Mouse (Mus musculus): ENCODE measurements around the gene Alg6. TPM values are rescaled to one million over a fixed set of nuclear protein-coding genes. Genes with fewer than 3 reads are reported as not detected.

Gene Alg6
- polyA plus RNA-seq (2014; fragmentation: Nextera tagmentation; extraction: Ambion mirVana) = 17.6 TPM in 2 replicates

GRCm38 (mm10) chr4:99714904-99715782 lies at the start of gene Alg6:
TSS of gene Alg6 (plus strand) at chr4:99715664.
- Histone ChIP-seq H3K9ac (ENCODE audit: low read length) (peak within 1 kb of the TSS; percentile 89), H3K4me1 (replicated peaks; ENCODE audit: control insufficient read depth, insufficient read depth, low read length) (no peaks in the 10 kb centered on the region), H3K4me3 (ENCODE audit: low read depth, low read length) (peak within 1 kb of the TSS; percentile 55), H3K27ac (ENCODE audit: low read depth, low read length) (no peak within 1 kb of the TSS), H3K36me3 (ENCODE audit: control insufficient read depth, insufficient read depth, low read length) (no peaks in the 10 kb centered on the region; the same call in 1 of the 2 replicates), H3K9me3 (ENCODE audit: control insufficient read depth, low read length) (no peaks in the 10 kb centered on the region), H3K27me3 (ENCODE audit: control insufficient read depth, insufficient read depth, low read length) (no peaks in the 10 kb centered on the region), H3K4me2 (ENCODE audit: low read depth, low read length, severe bottlenecking) (peak within 1 kb of the TSS; percentile 80)
- ATAC-seq (replicated peaks; ENCODE audit: low FRiP score) = peak; percentile 93
- WGBS = 4% methylated on average over 42 of the region's 46 CpGs
- peak; percentile 99 for DNase-seq (ENCODE audit: low spot score)

- Histone ChIP-seq H3K4me2 (ENCODE audit: low read depth, low read length, severe bottlenecking) (no peak overlapping the region), H3K4me3 (ENCODE audit: low read depth, low read length) (no peak overlapping the region), H3K36me3 (ENCODE audit: control insufficient read depth, insufficient read depth, low read length) (no peaks in the 10 kb centered on the region), H3K27ac (ENCODE audit: low read depth, low read length) (no peak overlapping the region), H3K9ac (ENCODE audit: low read length) (no peak overlapping the region), H3K9me3 (ENCODE audit: control insufficient read depth, low read length) (no peaks in the 10 kb centered on the region), H3K4me1 (replicated peaks; ENCODE audit: control insufficient read depth, insufficient read depth, low read length) (no peaks in the 10 kb centered on the region), H3K27me3 (ENCODE audit: control insufficient read depth, insufficient read depth, low read length) (no peaks in the 10 kb centered on the region)
- no peak for DNase-seq (ENCODE audit: low spot score)
- 86% methylated on average over 7 of the region's 7 CpGs for WGBS
- no peak for ATAC-seq (replicated peaks; ENCODE audit: low FRiP score)
Measured at GRCm38 (mm10) chr4:99670203-99670851, 45.1 kb upstream of the Alg6 start.

GRCm38 (mm10) chr4:99675191-99675590 lies 40.3 kb upstream of the Alg6 start:
- H3K27ac ChIP-seq (ENCODE audit: low read depth, low read length) = no peak overlapping the region
- H3K9me3 ChIP-seq (ENCODE audit: control insufficient read depth, low read length) = no peaks in the 10 kb centered on the region
- no peaks in the 10 kb centered on the region for H3K36me3 ChIP-seq (ENCODE audit: control insufficient read depth, insufficient read depth, low read length)
- H3K27me3 ChIP-seq (ENCODE audit: control insufficient read depth, insufficient read depth, low read length) = no peaks in the 10 kb centered on the region
- H3K4me3 ChIP-seq (ENCODE audit: low read depth, low read length) = no peak overlapping the region
- no peak overlapping the region for H3K4me2 ChIP-seq (ENCODE audit: low read depth, low read length, severe bottlenecking)
- ATAC-seq (replicated peaks; ENCODE audit: low FRiP score) (no peak), DNase-seq (ENCODE audit: low spot score) (no peak)
- H3K9ac ChIP-seq (ENCODE audit: low read length) = no peak overlapping the region
- no peaks in the 10 kb centered on the region for H3K4me1 ChIP-seq (replicated peaks; ENCODE audit: control insufficient read depth, insufficient read depth, low read length)

DNA sequence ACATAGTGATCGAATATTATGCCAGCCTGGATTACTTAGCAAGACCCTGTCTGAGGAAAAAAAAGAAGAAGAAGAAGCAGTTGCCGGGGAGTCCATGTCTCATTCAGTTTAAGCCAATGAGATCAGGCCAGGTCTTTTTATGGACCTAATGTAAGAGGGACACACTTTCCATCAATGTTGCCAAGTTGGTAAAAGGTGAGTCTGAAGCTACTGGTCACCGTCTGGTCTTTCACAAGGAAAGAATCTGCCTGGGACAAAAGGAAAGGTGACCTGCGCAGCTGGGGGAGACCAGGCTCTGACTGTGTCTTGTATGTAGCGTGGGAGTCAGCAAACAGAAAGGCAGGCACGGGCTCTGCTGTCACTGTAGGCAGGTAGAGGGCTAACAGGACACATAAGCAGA lies 31.5 kb upstream of the Alg6 start:
- no peak overlapping the region for H3K4me2 ChIP-seq (ENCODE audit: low read depth, low read length, severe bottlenecking)
- H3K9ac ChIP-seq (ENCODE audit: low read length) = no peak overlapping the region
- H3K4me3 ChIP-seq (ENCODE audit: low read depth, low read length) = no peak overlapping the region
- H3K9me3 ChIP-seq (ENCODE audit: control insufficient read depth, low read length) = no peaks in the 10 kb centered on the region
- DNase-seq (ENCODE audit: low spot score) = no peak
- no peaks in the 10 kb centered on the region for H3K4me1 ChIP-seq (replicated peaks; ENCODE audit: control insufficient read depth, insufficient read depth, low read length)
- no peak for ATAC-seq (replicated peaks; ENCODE audit: low FRiP score)
- H3K36me3 ChIP-seq (ENCODE audit: control insufficient read depth, insufficient read depth, low read length) = no peaks in the 10 kb centered on the region
- H3K27ac ChIP-seq (ENCODE audit: low read depth, low read length) = no peak overlapping the region
- 87% methylated on average over 6 of the region's 6 CpGs for WGBS
- no peaks in the 10 kb centered on the region for H3K27me3 ChIP-seq (ENCODE audit: control insufficient read depth, insufficient read depth, low read length)

DNA sequence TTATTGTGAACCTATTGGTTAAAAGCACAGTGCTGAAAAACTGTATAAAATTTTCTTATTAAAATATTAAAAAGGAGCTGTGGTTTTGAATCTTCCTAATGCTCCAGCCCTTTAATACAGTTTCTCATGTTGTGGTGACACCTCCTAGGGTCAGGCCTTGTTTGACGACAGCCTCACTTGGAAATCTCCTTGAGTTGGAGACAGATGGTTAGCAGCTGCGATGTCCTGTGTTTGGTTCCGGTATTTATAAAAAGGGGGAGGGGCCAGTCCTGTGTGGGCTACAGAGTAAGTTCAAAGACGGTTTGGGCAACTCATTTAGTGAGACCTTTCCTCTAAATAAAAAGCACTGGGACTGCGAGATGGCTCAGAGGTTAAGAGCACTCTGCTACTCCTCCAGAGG lies 29.2 kb upstream of the Alg6 start:
- DNase-seq (ENCODE audit: low spot score) (no peak), ATAC-seq (replicated peaks; ENCODE audit: low FRiP score) (no peak)
- no peak overlapping the region for H3K27ac ChIP-seq (ENCODE audit: low read depth, low read length)
- H3K9me3 ChIP-seq (ENCODE audit: control insufficient read depth, low read length) = no peaks in the 10 kb centered on the region
- no peaks in the 10 kb centered on the region for H3K36me3 ChIP-seq (ENCODE audit: control insufficient read depth, insufficient read depth, low read length)
- H3K4me3 ChIP-seq (ENCODE audit: low read depth, low read length) = no peak overlapping the region
- H3K4me1 ChIP-seq (replicated peaks; ENCODE audit: control insufficient read depth, insufficient read depth, low read length) = no peaks in the 10 kb centered on the region
- 74% methylated on average over 5 of the region's 5 CpGs for WGBS
- no peak overlapping the region for H3K9ac ChIP-seq (ENCODE audit: low read length)
- H3K4me2 ChIP-seq (ENCODE audit: low read depth, low read length, severe bottlenecking) = no peak overlapping the region
- no peaks in the 10 kb centered on the region for H3K27me3 ChIP-seq (ENCODE audit: control insufficient read depth, insufficient read depth, low read length)

GRCm38 (mm10) chr4:99712583-99713183 lies 2.8 kb upstream of the Alg6 start:
- Histone ChIP-seq H3K27ac (ENCODE audit: low read depth, low read length) (no peak overlapping the region), H3K9ac (ENCODE audit: low read length) (no peak overlapping the region), H3K4me2 (ENCODE audit: low read depth, low read length, severe bottlenecking) (no peak overlapping the region), H3K9me3 (ENCODE audit: control insufficient read depth, low read length) (no peaks in the 10 kb centered on the region), H3K27me3 (ENCODE audit: control insufficient read depth, insufficient read depth, low read length) (no peaks in the 10 kb centered on the region), H3K4me1 (replicated peaks; ENCODE audit: control insufficient read depth, insufficient read depth, low read length) (no peaks in the 10 kb centered on the region), H3K4me3 (ENCODE audit: low read depth, low read length) (no peak overlapping the region), H3K36me3 (ENCODE audit: control insufficient read depth, insufficient read depth, low read length) (no peaks in the 10 kb centered on the region)
- DNase-seq (ENCODE audit: low spot score) (no peak), ATAC-seq (replicated peaks; ENCODE audit: low FRiP score) (no peak)
- WGBS = 88% methylated on average over 6 of the region's 6 CpGs

- no peak overlapping the region for H3K27ac ChIP-seq (ENCODE audit: low read depth, low read length)
- DNase-seq (ENCODE audit: low spot score) (no peak), ATAC-seq (replicated peaks; ENCODE audit: low FRiP score) (no peak)
- WGBS = 85% methylated on average over 6 of the region's 6 CpGs
- H3K9ac ChIP-seq (ENCODE audit: low read length) = no peak overlapping the region
- H3K27me3 ChIP-seq (ENCODE audit: control insufficient read depth, insufficient read depth, low read length) = no peaks in the 10 kb centered on the region
- H3K36me3 ChIP-seq (ENCODE audit: control insufficient read depth, insufficient read depth, low read length) = no peaks in the 10 kb centered on the region
- no peaks in the 10 kb centered on the region for H3K9me3 ChIP-seq (ENCODE audit: control insufficient read depth, low read length)
- H3K4me1 ChIP-seq (replicated peaks; ENCODE audit: control insufficient read depth, insufficient read depth, low read length) = no peaks in the 10 kb centered on the region
- H3K4me2 ChIP-seq (ENCODE audit: low read depth, low read length, severe bottlenecking) = no peak overlapping the region
- H3K4me3 ChIP-seq (ENCODE audit: low read depth, low read length) = no peak overlapping the region
Measured at GRCm38 (mm10) chr4:99713971-99714370, 1.5 kb upstream of the Alg6 start.

- no peak for DNase-seq (ENCODE audit: low spot score)
- H3K9ac ChIP-seq (ENCODE audit: low read length) = peak overlapping the region; percentile 89
- peak; percentile 71 for ATAC-seq (replicated peaks; ENCODE audit: low FRiP score)
- peak overlapping the region; percentile 55 for H3K4me3 ChIP-seq (ENCODE audit: low read depth, low read length)
- no peaks in the 10 kb centered on the region for H3K9me3 ChIP-seq (ENCODE audit: control insufficient read depth, low read length)
- 27% methylated on average over 25 of the region's 25 CpGs for WGBS
- peak overlapping the region; percentile 80 for H3K4me2 ChIP-seq (ENCODE audit: low read depth, low read length, severe bottlenecking)
- H3K36me3 ChIP-seq (ENCODE audit: control insufficient read depth, insufficient read depth, low read length) = no peaks in the 10 kb centered on the region; the same call in 1 of the 2 replicates
- H3K4me1 ChIP-seq (replicated peaks; ENCODE audit: control insufficient read depth, insufficient read depth, low read length) = no peaks in the 10 kb centered on the region
- H3K27ac ChIP-seq (ENCODE audit: low read depth, low read length) = no peak overlapping the region
- H3K27me3 ChIP-seq (ENCODE audit: control insufficient read depth, insufficient read depth, low read length) = no peaks in the 10 kb centered on the region
Measured at GRCm38 (mm10) chr4:99715783-99716416, 436 bp downstream of the Alg6 start.
